Mouse (Mus musculus) forebrain, embryonic 16.5 days (tissue): ENCODE measurements around the gene Cc2d2b. TPM values are rescaled to one million over a fixed set of nuclear protein-coding genes. Genes with fewer than 3 reads are reported as not detected.

Source experiments
- ATAC-seq: fragments of 200-750 bp; cut with Nextera tagmentation; 2 replicates; pipeline ENCODE4 v1.8.0; 2017; ENCODE audit warnings: mild to moderate bottlenecking, moderate library complexity
- H3K27ac ChIP-seq: fragments of 300-500 bp; sonication (generic); 2 replicates; pipeline ENCODE4 v1.5.1; 2014; ENCODE audit warnings: low read length, control low read depth
- H3K27me3 ChIP-seq: fragments of 300-500 bp; sonication (generic); replicated peaks from 2 replicates; pipeline ENCODE4 v1.6.1; 2014; ENCODE audit warnings: low read length; ENCODE audit not compliant: control insufficient read depth, insufficient read depth
- H3K36me3 ChIP-seq: fragments of 300-500 bp; sonication (generic); 2 replicates; pipeline ENCODE4 v1.6.1; 2014; ENCODE audit not compliant: control insufficient read depth, insufficient read depth
- H3K4me1 ChIP-seq: fragments of 300-500 bp; sonication (generic); replicated peaks from 2 replicates; pipeline ENCODE4 v1.6.1; 2014; ENCODE audit warnings: low read length; ENCODE audit not compliant: control insufficient read depth, insufficient read depth
- H3K4me2 ChIP-seq: fragments of 300-500 bp; sonication (generic); 2 replicates; pipeline ENCODE4 v1.6.1; 2014; ENCODE audit warnings: mild to moderate bottlenecking, low read length, control low read depth
- H3K4me3 ChIP-seq: fragments of 300-500 bp; sonication (generic); replicated peaks from 2 replicates; pipeline ENCODE4 v1.5.1; 2014; ENCODE audit warnings: mild to moderate bottlenecking, low read length, control low read depth
- H3K9ac ChIP-seq: fragments of 300-500 bp; sonication (generic); replicated peaks from 2 replicates; pipeline ENCODE4 v1.6.1; 2014; ENCODE audit warnings: low read depth, low read length, control low read depth
- H3K9me3 ChIP-seq: fragments of 300-500 bp; sonication (generic); 2 replicates; pipeline ENCODE4 v1.6.1; 2016; ENCODE audit warnings: low read length; ENCODE audit not compliant: control insufficient read depth
- WGBS: fragments of 180-500 bp; shearing (Covaris S2); extraction: QIAGEN DNeasy Blood & Tissue Kit; methylation state at CpG from one replicate; pipeline ENCODE4 v1.1.7; 2014; 5-methylcytosine and 5-hydroxymethylcytosine counted together
- polyA plus RNA-seq: library from polyadenylated mRNA; unstranded; fragments of >200 nt; fragmentation: Nextera tagmentation; extraction: Ambion mirVana; gene quantifications from 2 replicates; pipeline ENCODE4 v1.2.1, GENCODE M21; 2015

Gene Cc2d2b
- polyA plus RNA-seq, 1 experiment from 2014 or later = 0.60 TPM

DNA sequence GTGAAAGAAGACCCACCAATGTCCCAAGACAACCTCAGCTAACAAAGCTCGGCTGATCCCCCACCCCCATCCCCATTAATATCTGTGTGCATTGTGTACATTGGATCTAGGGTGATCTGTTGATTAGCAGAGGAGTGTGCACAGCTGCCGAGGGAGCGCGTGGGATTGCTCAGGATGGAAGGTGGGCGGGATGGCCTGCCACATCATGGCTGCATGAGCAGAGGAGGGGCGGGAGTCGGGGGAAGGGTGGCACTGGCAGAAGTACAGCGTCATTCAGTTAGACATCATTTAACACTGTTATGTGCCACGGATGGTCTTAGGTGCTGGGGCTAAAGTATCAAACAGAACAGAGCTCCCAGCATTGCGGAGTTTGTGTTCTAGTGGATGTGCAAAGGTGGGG, 25.0 kb upstream of the Cc2d2b start:
- no peaks in the 10 kb centered on the region for H3K27me3 ChIP-seq
- no peaks in the 10 kb centered on the region for H3K36me3 ChIP-seq
- peaks cover 9% of the 10 kb centered on the region; the same call in 1 of the 2 replicates for H3K4me1 ChIP-seq
- 64% methylated on average over 10 of the region's 10 CpGs for WGBS
- no peak overlapping the region for H3K4me3 ChIP-seq
- 0 out of 2 replicates have a peak, but pooled peaks have one; percentile 19 for ATAC-seq
- no peak overlapping the region; the same call in 1 of the 2 replicates for H3K9ac ChIP-seq
- H3K9me3 ChIP-seq = no peaks in the 10 kb centered on the region
- no peak overlapping the region for H3K4me2 ChIP-seq
- H3K27ac ChIP-seq = no peak overlapping the region

DNA sequence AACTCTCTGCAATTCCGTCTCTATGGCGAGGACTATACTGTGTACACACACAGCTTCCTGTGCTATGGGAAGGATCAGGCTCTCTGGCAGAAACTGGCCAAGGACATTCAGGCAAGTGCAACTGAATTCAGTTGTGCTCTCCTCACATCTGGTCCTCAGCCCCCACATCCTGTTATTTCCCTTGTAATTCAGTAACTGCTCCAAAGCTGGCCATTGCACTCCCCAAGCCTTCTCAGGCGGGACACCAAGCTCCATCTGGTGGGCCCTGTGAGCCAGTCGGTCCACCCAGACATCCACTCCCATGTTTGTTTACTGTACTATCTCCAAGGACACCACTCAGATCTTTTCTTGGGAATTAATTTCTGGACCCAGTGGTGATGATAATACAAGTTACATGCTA, 22.4 kb upstream of the Cc2d2b start:
- Histone ChIP-seq H3K27ac (no peak overlapping the region), H3K4me2 (no peak overlapping the region), H3K27me3 (no peaks in the 10 kb centered on the region), H3K36me3 (no peaks in the 10 kb centered on the region), H3K4me3 (no peak overlapping the region), H3K9me3 (no peaks in the 10 kb centered on the region), H3K4me1 (peaks cover 9% of the 10 kb centered on the region; the same call in 1 of the 2 replicates), H3K9ac (no peak overlapping the region)
- WGBS = 87% methylated on average over 4 of the region's 4 CpGs
- ATAC-seq = no peak

DNA sequence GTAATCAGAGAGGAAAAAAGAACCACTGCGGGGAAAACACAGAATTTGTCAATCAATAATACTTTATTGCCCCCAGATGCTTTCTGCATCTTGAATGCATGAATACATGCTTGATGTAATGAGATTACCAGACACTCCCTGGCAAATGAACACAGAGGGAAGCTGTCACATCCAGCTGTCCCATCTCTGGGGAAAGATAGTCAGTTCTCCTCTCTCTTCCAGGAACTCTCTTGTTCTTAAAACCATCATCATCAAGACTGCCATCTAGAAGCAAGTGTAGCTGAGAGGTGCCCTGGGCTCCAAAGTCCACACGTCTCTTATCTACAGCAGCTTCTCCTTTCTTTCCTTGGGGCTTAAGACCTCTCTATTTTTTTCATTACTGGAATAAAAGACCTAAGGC, 21.9 kb upstream of the Cc2d2b start:
- no peak overlapping the region for H3K4me2 ChIP-seq
- no peaks in the 10 kb centered on the region for H3K36me3 ChIP-seq
- 79% methylated on average over 2 of the region's 2 CpGs for WGBS
- H3K4me1 ChIP-seq = peaks cover 7% of the 10 kb centered on the region; the same call in 1 of the 2 replicates
- no peaks in the 10 kb centered on the region for H3K27me3 ChIP-seq
- no peak overlapping the region for H3K9ac ChIP-seq
- no peak overlapping the region for H3K4me3 ChIP-seq
- no peaks in the 10 kb centered on the region for H3K9me3 ChIP-seq
- no peak for ATAC-seq
- no peak overlapping the region for H3K27ac ChIP-seq

DNA sequence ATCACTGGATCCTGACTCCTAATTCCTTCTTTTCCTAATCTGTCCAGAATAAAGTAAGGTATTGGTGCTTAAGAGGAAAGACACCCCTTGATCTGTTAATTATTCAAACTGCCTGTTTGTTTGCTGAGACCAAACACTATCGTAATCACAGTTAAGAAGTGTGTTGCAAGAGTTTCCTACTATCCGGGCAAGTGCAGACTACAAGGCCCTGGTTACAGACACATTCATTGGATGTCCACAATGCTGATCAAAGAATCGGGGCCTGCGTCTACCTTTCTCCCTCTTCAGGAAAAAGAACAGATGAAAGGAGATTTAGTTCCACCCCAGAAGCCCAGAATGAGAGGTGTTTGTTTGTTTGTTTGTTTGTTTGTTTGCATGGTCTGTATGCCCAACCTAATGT, 20.3 kb upstream of the Cc2d2b start:
- Histone ChIP-seq H3K27ac (no peak overlapping the region), H3K4me1 (no peaks in the 10 kb centered on the region), H3K4me2 (no peak overlapping the region), H3K27me3 (no peaks in the 10 kb centered on the region), H3K4me3 (no peak overlapping the region), H3K36me3 (no peaks in the 10 kb centered on the region), H3K9me3 (no peaks in the 10 kb centered on the region), H3K9ac (no peak overlapping the region)
- no peak for ATAC-seq
- WGBS = 90% methylated on average over 4 of the region's 4 CpGs

DNA sequence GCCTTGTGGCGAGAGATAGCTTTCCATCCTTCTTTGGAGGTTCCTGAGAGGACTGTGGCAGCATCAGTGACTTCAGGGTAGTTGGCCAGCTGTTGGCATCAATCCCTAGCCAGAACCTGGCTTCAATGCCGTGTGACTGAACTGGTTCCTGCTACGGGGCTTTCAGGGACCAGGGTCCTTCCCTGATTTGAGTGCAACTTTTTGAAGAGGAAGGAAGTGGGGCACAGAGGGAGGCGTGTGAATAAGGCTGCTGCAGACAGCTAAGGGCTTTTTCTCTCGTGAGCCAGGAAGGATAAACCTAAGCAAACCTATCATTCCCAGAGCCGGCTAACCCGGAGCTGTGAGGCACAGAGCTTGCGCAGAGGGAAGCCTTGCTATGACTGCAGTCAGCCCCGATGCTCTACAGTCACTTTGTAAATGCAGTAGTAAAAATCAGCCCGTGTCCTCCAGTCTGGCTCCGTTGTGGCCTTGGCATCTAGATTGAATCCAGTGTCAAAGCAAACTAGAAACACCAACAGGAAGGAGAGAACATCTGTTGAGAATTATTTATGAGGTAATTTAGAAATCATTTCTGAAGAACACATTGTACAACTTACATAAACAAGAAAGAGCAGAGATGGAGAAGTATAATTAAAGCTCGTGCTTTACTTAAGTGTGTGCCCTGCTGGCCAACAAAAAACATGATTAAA, 19.7 kb upstream of the Cc2d2b start:
- H3K27me3 ChIP-seq = no peaks in the 10 kb centered on the region
- H3K4me3 ChIP-seq = no peak overlapping the region
- no peak for ATAC-seq
- H3K36me3 ChIP-seq = no peaks in the 10 kb centered on the region
- WGBS = 76% methylated on average over 12 of the region's 12 CpGs
- H3K4me2 ChIP-seq = no peak overlapping the region
- H3K4me1 ChIP-seq = 0 out of 2 replicates have a peak, but pooled peaks cover 3% of the 10 kb centered on the region
- H3K27ac ChIP-seq = no peak overlapping the region
- H3K9me3 ChIP-seq = no peaks in the 10 kb centered on the region
- H3K9ac ChIP-seq = no peak overlapping the region

DNA sequence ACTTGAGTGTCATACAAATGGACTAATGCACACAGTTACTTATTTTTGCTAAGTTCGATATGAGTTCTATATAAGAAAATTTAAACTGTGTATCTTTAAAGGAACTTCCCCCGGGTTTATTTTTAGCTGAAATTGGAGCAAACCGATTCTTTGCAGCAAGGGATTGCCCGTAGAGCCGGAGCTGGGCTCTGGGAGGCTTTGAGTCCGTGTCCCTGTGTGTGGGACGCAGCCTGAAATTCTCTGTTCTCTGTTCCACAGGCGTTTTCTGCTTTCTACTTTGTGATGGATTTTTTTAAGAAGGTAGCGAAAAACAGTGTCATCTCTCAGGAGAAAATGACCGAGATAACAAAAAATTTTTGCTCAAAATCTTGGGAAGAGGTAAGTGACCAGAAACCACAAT, 15.1 kb upstream of the Cc2d2b start:
- ATAC-seq = no peak
- Histone ChIP-seq H3K9me3 (no peaks in the 10 kb centered on the region), H3K36me3 (no peaks in the 10 kb centered on the region), H3K4me3 (no peak overlapping the region), H3K27me3 (no peaks in the 10 kb centered on the region), H3K27ac (no peak overlapping the region), H3K4me1 (peaks cover 16% of the 10 kb centered on the region), H3K4me2 (no peak overlapping the region), H3K9ac (no peak overlapping the region)
- 78% methylated on average over 10 of the region's 10 CpGs for WGBS

DNA sequence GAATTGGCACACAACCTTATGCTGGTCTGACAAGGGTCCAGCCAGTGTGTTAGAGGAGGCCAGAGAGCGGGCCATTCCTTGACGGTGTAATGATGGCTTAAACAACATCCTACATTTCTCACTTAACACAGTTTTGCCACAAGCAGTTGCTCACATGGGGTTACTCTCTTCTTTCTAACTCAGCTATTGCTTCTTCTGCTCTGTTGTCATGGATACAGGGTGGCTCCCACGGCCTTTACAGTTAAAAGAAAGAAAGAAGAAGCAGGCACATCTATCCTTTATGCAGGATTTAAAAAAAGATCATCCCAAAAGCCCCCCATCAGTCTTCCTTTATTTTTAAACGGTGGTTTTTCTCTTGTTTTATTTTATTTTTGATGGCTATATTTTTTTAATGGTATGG, 14.7 kb upstream of the Cc2d2b start:
- Histone ChIP-seq H3K9me3 (no peaks in the 10 kb centered on the region), H3K36me3 (no peaks in the 10 kb centered on the region), H3K4me2 (no peak overlapping the region), H3K4me1 (peaks cover 16% of the 10 kb centered on the region), H3K27ac (no peak overlapping the region), H3K9ac (no peak overlapping the region), H3K4me3 (no peak overlapping the region), H3K27me3 (no peaks in the 10 kb centered on the region)
- WGBS = 62% methylated on average over 4 of the region's 4 CpGs
- ATAC-seq = peak; percentile 27; the same call in 1 of the 2 replicates

DNA sequence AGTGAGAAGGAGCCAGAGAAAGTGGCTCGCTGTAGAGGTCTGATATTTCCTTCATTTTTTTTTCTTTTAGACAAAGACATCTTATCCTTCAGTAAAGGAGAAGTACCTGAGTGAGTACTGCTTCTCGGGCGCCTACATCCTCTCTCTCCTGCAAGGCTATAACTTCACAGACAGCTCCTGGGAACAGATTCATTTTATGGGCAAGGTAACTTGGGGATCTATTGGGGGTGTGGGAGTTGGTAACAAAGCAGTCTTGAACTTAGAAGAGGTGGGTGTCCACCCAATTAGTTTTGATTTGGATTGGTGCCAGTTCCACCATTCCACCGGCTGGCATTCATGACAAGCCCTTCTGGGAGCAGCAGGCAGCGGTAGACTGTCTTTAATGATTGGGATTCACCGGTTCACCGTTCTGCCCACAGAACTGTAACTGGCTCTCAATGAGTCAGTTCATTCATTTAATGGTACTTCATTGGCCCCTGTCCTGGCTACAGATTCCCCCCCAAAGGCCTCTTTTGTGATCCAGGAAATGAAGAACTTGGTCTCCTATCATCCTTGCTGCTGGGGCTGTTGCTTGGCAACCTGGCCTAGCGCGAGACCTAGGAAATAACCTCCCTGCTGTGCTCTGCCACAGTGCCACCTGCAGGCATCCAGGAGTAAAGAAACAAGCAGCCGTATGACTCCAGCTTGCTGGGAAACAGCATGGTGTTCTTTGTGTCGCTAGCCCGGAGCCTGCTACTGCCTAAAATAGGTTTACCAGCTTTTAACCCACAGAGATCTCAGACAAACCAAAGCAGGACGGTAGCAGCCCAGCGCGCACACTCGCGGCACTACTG, 11.7 kb upstream of the Cc2d2b start:
- no peaks in the 10 kb centered on the region for H3K36me3 ChIP-seq
- ATAC-seq = peak; percentile 94
- WGBS = 11% methylated on average over 17 of the region's 17 CpGs
- peak overlapping the region; percentile 13 for H3K4me3 ChIP-seq
- H3K27ac ChIP-seq = peak overlapping the region; percentile 84
- H3K27me3 ChIP-seq = no peaks in the 10 kb centered on the region
- H3K4me2 ChIP-seq = peak overlapping the region; percentile 46
- peaks cover 16% of the 10 kb centered on the region for H3K4me1 ChIP-seq
- H3K9me3 ChIP-seq = no peaks in the 10 kb centered on the region
- H3K9ac ChIP-seq = peak overlapping the region; percentile 39

DNA sequence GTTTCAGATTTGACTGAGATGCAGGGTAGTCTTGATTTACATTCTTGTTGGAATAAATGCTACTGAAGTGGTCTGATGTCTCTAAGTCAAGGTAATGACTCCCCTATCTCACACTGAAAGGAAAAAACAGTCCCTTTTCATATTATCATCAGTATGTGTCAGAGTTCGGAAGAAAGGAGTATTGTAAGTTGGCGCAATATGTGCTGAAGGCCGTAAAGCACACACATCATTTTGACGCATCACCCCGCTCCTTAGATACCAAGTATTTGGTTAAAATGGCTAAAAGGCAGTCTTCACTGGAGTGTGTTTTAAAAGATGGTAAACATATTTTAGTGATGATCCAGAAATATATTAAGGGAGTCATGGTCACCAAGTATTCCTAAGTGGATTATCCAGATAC, 10.9 kb upstream of the Cc2d2b start:
- Histone ChIP-seq H3K4me3 (peak overlapping the region; percentile 8), H3K27ac (peak overlapping the region; percentile 84), H3K4me1 (peaks cover 16% of the 10 kb centered on the region), H3K9ac (peak overlapping the region; percentile 39), H3K9me3 (no peaks in the 10 kb centered on the region), H3K27me3 (no peaks in the 10 kb centered on the region), H3K4me2 (peak overlapping the region; percentile 46), H3K36me3 (no peaks in the 10 kb centered on the region)
- ATAC-seq = no peak
- 60% methylated on average over 5 of the region's 5 CpGs for WGBS
